Mouse (Mus musculus) hindbrain, embryonic 14.5 days (tissue): ENCODE data around the gene Itpr3. TPM values are rescaled to one million over a fixed set of nuclear protein-coding genes. Genes with fewer than 3 reads are reported as not detected.

Experiments
- ATAC-seq: fragments of 200-750 bp; cut with Nextera tagmentation; 2 replicates; pipeline ENCODE4 v1.8.0; 2017; ENCODE audit warnings: moderate number of reproducible peaks, mild to moderate bottlenecking, moderate TSS enrichment, moderate library complexity; ENCODE audit not compliant: low FRiP score
- DNase-seq: peaks from one replicate; pipeline ENCODE4 v3.0.0-alpha.2; 2015; ENCODE audit warnings: low spot score
- H3K27ac ChIP-seq: fragments of 300-500 bp; sonication (generic); 2 replicates; pipeline ENCODE4 v1.5.1; 2014; ENCODE audit warnings: mild to moderate bottlenecking, moderate library complexity
- H3K27me3 ChIP-seq: fragments of 300-500 bp; sonication (generic); 2 replicates; pipeline ENCODE4 v1.6.1; 2014; ENCODE audit warnings: mild to moderate bottlenecking, low read length, mixed read lengths; ENCODE audit not compliant: control insufficient read depth, insufficient read depth
- H3K36me3 ChIP-seq: fragments of 300-500 bp; sonication (generic); replicated peaks from 2 replicates; pipeline ENCODE4 v1.6.1; 2014; ENCODE audit not compliant: control insufficient read depth, insufficient read depth
- H3K4me1 ChIP-seq: fragments of 300-500 bp; sonication (generic); replicated peaks from 2 replicates; pipeline ENCODE4 v1.6.1; 2014; ENCODE audit warnings: antibody characterized with exemption, low read length, mixed read lengths; ENCODE audit not compliant: control insufficient read depth, insufficient read depth
- H3K4me2 ChIP-seq: fragments of 300-500 bp; sonication (generic); replicated peaks from 2 replicates; pipeline ENCODE4 v1.6.1; 2014; ENCODE audit warnings: mild to moderate bottlenecking, moderate library complexity
- H3K4me3 ChIP-seq: fragments of 300-500 bp; sonication (generic); replicated peaks from 2 replicates; pipeline ENCODE4 v1.5.1; 2014; ENCODE audit warnings: mild to moderate bottlenecking, low read length
- H3K9ac ChIP-seq: fragments of 300-500 bp; sonication (generic); 2 replicates; pipeline ENCODE4 v1.6.1; 2014
- H3K9me3 ChIP-seq: fragments of 300-500 bp; sonication (generic); 2 replicates; pipeline ENCODE4 v1.6.1; 2016; ENCODE audit warnings: low read length; ENCODE audit not compliant: control insufficient read depth
- WGBS: fragments of 180-500 bp; shearing (Covaris S2); extraction: QIAGEN DNeasy Blood & Tissue Kit; methylation state at CpG from one replicate; pipeline ENCODE4 v1.1.7; 2014; 5-methylcytosine and 5-hydroxymethylcytosine counted together
- polyA plus RNA-seq: library from polyadenylated mRNA; unstranded; fragments of >200 nt; fragmentation: Nextera tagmentation; extraction: Ambion mirVana; gene quantifications from 2 replicates; pipeline ENCODE4 v1.2.1, GENCODE M21; 2014

Gene Itpr3
- polyA plus RNA-seq, 1 experiment from 2014 or later = 1.8 TPM

GRCm38 (mm10) chr17:27062684-27063083 lies 5.6 kb downstream of the Itpr3 start:
- H3K9ac ChIP-seq = no peak overlapping the region
- DNase-seq (no peak), ATAC-seq (no peak)
- 91% methylated on average over 7 of the region's 7 CpGs for WGBS
- peaks cover 7% of the 10 kb centered on the region for H3K4me1 ChIP-seq
- no peak overlapping the region for H3K4me3 ChIP-seq
- H3K36me3 ChIP-seq = no peaks in the 10 kb centered on the region
- no peaks in the 10 kb centered on the region for H3K9me3 ChIP-seq
- H3K27me3 ChIP-seq = peaks cover 20% of the 10 kb centered on the region
- H3K4me2 ChIP-seq = no peak overlapping the region
- no peak overlapping the region for H3K27ac ChIP-seq

- H3K9ac ChIP-seq = no peak overlapping the region
- no peaks in the 10 kb centered on the region for H3K4me1 ChIP-seq
- H3K9me3 ChIP-seq = no peaks in the 10 kb centered on the region
- H3K4me2 ChIP-seq = no peak overlapping the region
- peaks cover 9% of the 10 kb centered on the region for H3K27me3 ChIP-seq
- H3K4me3 ChIP-seq = no peak overlapping the region
- no peaks in the 10 kb centered on the region for H3K36me3 ChIP-seq
- no peak for ATAC-seq
- DNase-seq = no peak
- 59% methylated on average over 6 of the region's 6 CpGs for WGBS
- no peak overlapping the region for H3K27ac ChIP-seq
These were observed 6.6 kb downstream of the Itpr3 start for GRCm38 (mm10) chr17:27063717-27064116.

DNA sequence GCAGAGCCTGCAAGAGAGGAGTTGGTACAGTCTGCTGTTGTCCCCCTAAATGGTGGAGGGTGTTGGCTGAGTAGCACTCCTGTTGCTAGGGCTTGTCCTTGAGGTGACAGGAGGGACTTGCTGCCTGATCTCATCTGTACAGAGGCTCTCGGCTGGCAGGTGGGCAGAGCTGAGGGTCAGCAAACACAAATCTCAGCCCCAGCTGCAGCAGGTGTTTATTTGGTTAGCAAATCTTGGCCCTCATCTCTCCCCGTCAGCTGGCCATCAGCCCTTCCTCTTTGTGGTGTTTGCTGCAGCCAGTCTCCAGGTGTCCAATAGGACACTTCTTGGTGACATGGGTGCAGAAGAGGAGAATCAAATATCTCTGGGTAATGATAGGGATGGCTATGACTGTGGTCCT lies 7.1 kb downstream of the Itpr3 start:
- Histone ChIP-seq H3K36me3 (no peaks in the 10 kb centered on the region), H3K27ac (no peak overlapping the region), H3K4me1 (no peaks in the 10 kb centered on the region), H3K4me3 (no peak overlapping the region), H3K4me2 (no peak overlapping the region), H3K9ac (no peak overlapping the region), H3K9me3 (no peaks in the 10 kb centered on the region), H3K27me3 (peaks cover 5% of the 10 kb centered on the region; the same call in 1 of the 2 replicates)
- ATAC-seq (no peak), DNase-seq (no peak)
- 78% methylated on average over 2 of the region's 2 CpGs for WGBS

GRCm38 (mm10) chr17:27066065-27066464 lies 9.0 kb downstream of the Itpr3 start:
- H3K4me3 ChIP-seq = no peak overlapping the region
- ATAC-seq (no peak), DNase-seq (no peak)
- H3K9ac ChIP-seq = no peak overlapping the region
- no peaks in the 10 kb centered on the region for H3K4me1 ChIP-seq
- no peak overlapping the region for H3K27ac ChIP-seq
- 86% methylated on average over 7 of the region's 7 CpGs for WGBS
- no peak overlapping the region for H3K4me2 ChIP-seq
- H3K9me3 ChIP-seq = no peaks in the 10 kb centered on the region
- H3K36me3 ChIP-seq = no peaks in the 10 kb centered on the region
- no peaks in the 10 kb centered on the region for H3K27me3 ChIP-seq

- WGBS = 59% methylated on average over 5 of the region's 5 CpGs
- DNase-seq (no peak), ATAC-seq (no peak)
- Histone ChIP-seq H3K4me2 (no peak overlapping the region), H3K27me3 (no peaks in the 10 kb centered on the region), H3K9me3 (no peaks in the 10 kb centered on the region), H3K4me1 (no peaks in the 10 kb centered on the region), H3K9ac (no peak overlapping the region), H3K4me3 (no peak overlapping the region), H3K27ac (peak overlapping the region; percentile 26; the same call in 1 of the 2 replicates), H3K36me3 (no peaks in the 10 kb centered on the region)
These were observed 12.0 kb downstream of the Itpr3 start for GRCm38 (mm10) chr17:27069071-27069470.

DNA sequence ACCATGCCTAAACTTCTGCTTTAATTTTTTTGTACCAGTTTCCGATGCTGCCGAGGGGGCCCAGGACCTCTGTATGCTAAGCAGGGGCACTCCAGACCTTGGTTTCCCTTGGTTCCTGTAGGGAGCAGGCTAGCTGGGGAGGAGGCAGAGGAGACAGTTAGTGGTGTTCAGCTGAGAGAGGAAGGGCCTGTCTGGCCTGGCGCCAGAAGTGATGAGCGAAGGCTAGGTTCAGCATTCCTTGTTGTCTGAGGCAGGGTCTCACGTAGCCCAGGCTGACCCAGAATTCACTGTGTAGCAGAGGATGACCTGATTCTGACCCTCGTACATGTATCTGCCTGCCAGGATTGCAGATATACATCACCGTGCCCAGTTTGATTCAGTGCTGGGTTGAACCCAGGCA lies 13.8 kb downstream of the Itpr3 start:
- Histone ChIP-seq H3K9ac (no peak overlapping the region), H3K27me3 (no peaks in the 10 kb centered on the region), H3K4me2 (no peak overlapping the region), H3K9me3 (no peaks in the 10 kb centered on the region), H3K36me3 (no peaks in the 10 kb centered on the region), H3K4me3 (no peak overlapping the region), H3K4me1 (no peaks in the 10 kb centered on the region), H3K27ac (no peak overlapping the region)
- ATAC-seq (no peak), DNase-seq (no peak)
- WGBS = 92% methylated on average over 7 of the region's 7 CpGs

GRCm38 (mm10) chr17:27071630-27072029 lies 14.5 kb downstream of the Itpr3 start:
- Histone ChIP-seq H3K36me3 (no peaks in the 10 kb centered on the region), H3K27ac (no peak overlapping the region), H3K9ac (no peak overlapping the region), H3K4me2 (no peak overlapping the region), H3K9me3 (no peaks in the 10 kb centered on the region), H3K27me3 (no peaks in the 10 kb centered on the region), H3K4me3 (no peak overlapping the region), H3K4me1 (no peaks in the 10 kb centered on the region)
- DNase-seq (no peak), ATAC-seq (no peak)
- WGBS = 44% methylated on average over 6 of the region's 6 CpGs

DNA sequence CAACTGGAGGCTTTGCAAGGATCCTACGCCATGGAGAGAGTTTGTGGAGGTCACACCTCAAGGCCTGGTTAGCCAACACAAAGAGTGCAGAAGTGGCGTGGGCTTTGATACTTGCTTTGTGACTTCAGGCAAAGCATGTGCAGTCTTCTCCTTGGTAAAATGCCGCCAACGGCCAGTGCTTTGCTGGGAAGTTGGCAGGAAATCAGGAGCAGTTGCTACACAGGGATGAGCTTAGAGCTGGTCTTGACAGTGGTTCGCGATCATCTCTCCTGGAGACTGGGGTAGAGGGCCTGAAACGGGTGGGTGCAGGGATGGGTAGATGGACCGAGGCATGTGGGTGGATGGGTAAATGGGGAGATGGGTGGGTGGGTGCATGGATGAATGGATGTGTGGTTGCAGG lies 15.3 kb downstream of the Itpr3 start:
- Histone ChIP-seq H3K4me3 (no peak overlapping the region), H3K4me2 (no peak overlapping the region), H3K27ac (no peak overlapping the region), H3K4me1 (no peaks in the 10 kb centered on the region), H3K36me3 (no peaks in the 10 kb centered on the region), H3K9me3 (no peaks in the 10 kb centered on the region), H3K9ac (no peak overlapping the region), H3K27me3 (no peaks in the 10 kb centered on the region)
- 89% methylated on average over 8 of the region's 8 CpGs for WGBS
- DNase-seq (no peak), ATAC-seq (no peak)

GRCm38 (mm10) chr17:27073126-27073525 lies 16.0 kb downstream of the Itpr3 start:
- Histone ChIP-seq H3K27ac (no peak overlapping the region), H3K9me3 (no peaks in the 10 kb centered on the region), H3K36me3 (no peaks in the 10 kb centered on the region), H3K4me3 (no peak overlapping the region), H3K4me1 (no peaks in the 10 kb centered on the region), H3K4me2 (no peak overlapping the region), H3K27me3 (no peaks in the 10 kb centered on the region), H3K9ac (no peak overlapping the region)
- 84% methylated on average over 5 of the region's 5 CpGs for WGBS
- no peak for DNase-seq
- no peak for ATAC-seq

- ATAC-seq (no peak), DNase-seq (no peak)
- H3K9ac ChIP-seq = no peak overlapping the region
- no peaks in the 10 kb centered on the region for H3K36me3 ChIP-seq
- no peak overlapping the region for H3K27ac ChIP-seq
- H3K4me1 ChIP-seq = no peaks in the 10 kb centered on the region
- H3K4me3 ChIP-seq = no peak overlapping the region
- no peak overlapping the region for H3K4me2 ChIP-seq
- H3K9me3 ChIP-seq = no peaks in the 10 kb centered on the region
- H3K27me3 ChIP-seq = no peaks in the 10 kb centered on the region
- WGBS = 72% methylated on average over 9 of the region's 9 CpGs
These were observed 16.7 kb downstream of the Itpr3 start for GRCm38 (mm10) chr17:27073778-27074177.
